Mouse (Mus musculus) midbrain, embryonic 14.5 days (tissue): ENCODE measurements around the gene Vmn2r86. TPM values are rescaled to one million over a fixed set of nuclear protein-coding genes. Genes with fewer than 3 reads are reported as not detected.
A peak's percentile ranks its signal among the peaks of the same experiment; 100 is the strongest.
"Not testable (repeated sequence)": the region's sequence is repeated elsewhere in the genome, so short reads cannot be mapped to it uniquely, and the experiment has no call there.

ENCODE experiments used
- ATAC-seq: fragments of 200-750 bp; cut with Nextera tagmentation; 2 replicates; pipeline ENCODE4 v1.8.0; 2017; ENCODE audit warnings: moderate number of reproducible peaks, moderate library complexity; ENCODE audit not compliant: low FRiP score, low TSS enrichment
- DNase-seq: peaks from one replicate; pipeline ENCODE4 v3.0.0-alpha.2; 2015
- H3K27ac ChIP-seq: fragments of 300-500 bp; sonication (generic); replicated peaks from 2 replicates; pipeline ENCODE4 v1.5.1; 2014; ENCODE audit warnings: mild to moderate bottlenecking, low read depth, low read length, moderate library complexity
- H3K27me3 ChIP-seq: fragments of 300-500 bp; sonication (generic); 2 replicates; pipeline ENCODE4 v1.6.1; 2014; ENCODE audit warnings: low read length, control low read depth, mixed read lengths; ENCODE audit not compliant: control insufficient read depth, insufficient read depth
- H3K36me3 ChIP-seq: fragments of 300-500 bp; sonication (generic); 2 replicates; pipeline ENCODE4 v1.6.1; 2014; ENCODE audit warnings: low read length, control low read depth; ENCODE audit not compliant: control insufficient read depth, insufficient read depth
- H3K4me1 ChIP-seq: fragments of 300-500 bp; sonication (generic); 2 replicates; pipeline ENCODE4 v1.6.1; 2014; ENCODE audit warnings: mild to moderate bottlenecking, antibody characterized with exemption, low read length, control low read depth; ENCODE audit not compliant: control insufficient read depth, insufficient read depth
- H3K4me2 ChIP-seq: fragments of 300-500 bp; sonication (generic); 2 replicates; pipeline ENCODE4 v1.6.1; 2014; ENCODE audit warnings: mild to moderate bottlenecking, low read length, moderate library complexity
- H3K4me3 ChIP-seq: fragments of 300-500 bp; sonication (generic); replicated peaks from 2 replicates; pipeline ENCODE4 v1.5.1; 2014; ENCODE audit warnings: low read depth, low read length
- H3K9ac ChIP-seq: fragments of 300-500 bp; sonication (generic); replicated peaks from 2 replicates; pipeline ENCODE4 v1.6.1; 2014; ENCODE audit warnings: mild to moderate bottlenecking, low read length, moderate library complexity
- H3K9me3 ChIP-seq: fragments of 300-500 bp; sonication (generic); 2 replicates; pipeline ENCODE4 v1.6.1; 2016; ENCODE audit warnings: low read length, control low read depth, mixed read lengths; ENCODE audit not compliant: control insufficient read depth
- WGBS: fragments of 180-500 bp; shearing (Covaris S2); extraction: QIAGEN DNeasy Blood & Tissue Kit; methylation state at CpG from one replicate; pipeline ENCODE4 v1.1.7; 2014; 5-methylcytosine and 5-hydroxymethylcytosine counted together
- polyA plus RNA-seq: library from polyadenylated mRNA; unstranded; fragments of >200 nt; fragmentation: Nextera tagmentation; extraction: Ambion mirVana; gene quantifications from 2 replicates; pipeline ENCODE4 v1.2.1, GENCODE M21; 2014

Vmn2r86 gene
- polyA plus RNA-seq = 0.04 and 0.05 TPM in 2 replicates

GRCm38 (mm10) chr10:130455950-130456349 lies at the start of gene Vmn2r86:
Gene Vmn2r86, minus strand, starts transcription at chr10:130456050.
- not testable (repeated sequence) for H3K4me2 ChIP-seq

GRCm38 (mm10) chr10:130497296-130497695 lies 41.4 kb upstream of the Vmn2r86 start, which contains the start of gene Vmn2r87:
Gene Vmn2r87, minus strand, starts transcription at chr10:130497396.
- no peak within 1 kb of the TSS for H3K9ac ChIP-seq
- H3K4me3 ChIP-seq = no peak within 1 kb of the TSS
- no peak for ATAC-seq
- no peaks in the 10 kb centered on the region for H3K9me3 ChIP-seq
- no peaks in the 10 kb centered on the region for H3K4me1 ChIP-seq
- H3K4me2 ChIP-seq = no peak within 1 kb of the TSS
- H3K36me3 ChIP-seq = no peaks in the 10 kb centered on the region
- H3K27ac ChIP-seq = no peak within 1 kb of the TSS
- no peak for DNase-seq
- no peaks in the 10 kb centered on the region for H3K27me3 ChIP-seq

More at GRCm38 (mm10) chr10:130455950-130456349, at the start of gene Vmn2r86:
- ATAC-seq, H3K9ac ChIP-seq, DNase-seq, H3K4me3 ChIP-seq, H3K4me1 ChIP-seq, H3K36me3 ChIP-seq, H3K27me3 ChIP-seq, H3K27ac ChIP-seq, H3K9me3 ChIP-seq: not testable (repeated sequence)
- 90% methylated on average over 1 of the region's 1 CpGs for WGBS

- H3K27me3 ChIP-seq = no peaks in the 10 kb centered on the region
- no peaks in the 10 kb centered on the region for H3K4me1 ChIP-seq
- H3K4me3 ChIP-seq = peak overlapping the region; percentile 47
- ATAC-seq (peak; percentile 97), DNase-seq (peak; percentile 77)
- peak overlapping the region; percentile 75 for H3K4me2 ChIP-seq
- peak overlapping the region; percentile 65 for H3K9ac ChIP-seq
- 2% methylated on average over 36 of the region's 36 CpGs for WGBS
- no peaks in the 10 kb centered on the region for H3K36me3 ChIP-seq
- no peak overlapping the region for H3K27ac ChIP-seq
- H3K9me3 ChIP-seq = no peaks in the 10 kb centered on the region
Observed at GRCm38 (mm10) chr10:130470311-130470760, 14.5 kb upstream of the Vmn2r86 start.

GRCm38 (mm10) chr10:130444776-130445175 lies 11.1 kb downstream of the Vmn2r86 start:
- DNase-seq = no peak
- no peaks in the 10 kb centered on the region for H3K36me3 ChIP-seq
- no peak overlapping the region for H3K27ac ChIP-seq
- no peak overlapping the region for H3K4me3 ChIP-seq
- no peaks in the 10 kb centered on the region for H3K27me3 ChIP-seq
- H3K4me2 ChIP-seq = no peak overlapping the region
- no peaks in the 10 kb centered on the region for H3K9me3 ChIP-seq
- ATAC-seq = no peak
- H3K4me1 ChIP-seq = no peaks in the 10 kb centered on the region
- no peak overlapping the region for H3K9ac ChIP-seq
- 95% methylated on average over 21 of the region's 21 CpGs for WGBS

- H3K9ac ChIP-seq, H3K4me2 ChIP-seq, DNase-seq, H3K4me1 ChIP-seq, H3K27ac ChIP-seq, H3K9me3 ChIP-seq, H3K4me3 ChIP-seq, H3K36me3 ChIP-seq, ATAC-seq, H3K27me3 ChIP-seq: not testable (repeated sequence)
- WGBS = 88% methylated on average over 11 of the region's 11 CpGs
Observed at GRCm38 (mm10) chr10:130434185-130434898, 21.5 kb downstream of the Vmn2r86 start.

- not testable (repeated sequence) for H3K27ac ChIP-seq, DNase-seq, H3K9me3 ChIP-seq, ATAC-seq, H3K36me3 ChIP-seq, H3K4me2 ChIP-seq, H3K9ac ChIP-seq, H3K27me3 ChIP-seq, H3K4me1 ChIP-seq, H3K4me3 ChIP-seq
Observed at GRCm38 (mm10) chr10:130429603-130430002, 26.2 kb downstream of the Vmn2r86 start, which contains the start of gene Vmn2r85. Gene Vmn2r85, minus strand, starts transcription at chr10:130429703.

- not testable (repeated sequence) for H3K27me3 ChIP-seq, DNase-seq, H3K4me3 ChIP-seq, H3K36me3 ChIP-seq, H3K27ac ChIP-seq, ATAC-seq, H3K4me1 ChIP-seq, H3K4me2 ChIP-seq, H3K9ac ChIP-seq, H3K9me3 ChIP-seq
- 84% methylated on average over 2 of the region's 2 CpGs for WGBS
Observed at GRCm38 (mm10) chr10:130422368-130422767, 33.5 kb downstream of the Vmn2r86 start.

GRCm38 (mm10) chr10:130420401-130420800 lies 35.4 kb downstream of the Vmn2r86 start:
- no peak overlapping the region for H3K9ac ChIP-seq
- H3K36me3 ChIP-seq = no peaks in the 10 kb centered on the region
- H3K27ac ChIP-seq = no peak overlapping the region
- ATAC-seq (no peak), DNase-seq (no peak)
- H3K27me3 ChIP-seq = no peaks in the 10 kb centered on the region
- H3K4me3 ChIP-seq = no peak overlapping the region
- no peaks in the 10 kb centered on the region for H3K9me3 ChIP-seq
- H3K4me2 ChIP-seq = no peak overlapping the region
- 71% methylated on average over 3 of the region's 3 CpGs for WGBS
- H3K4me1 ChIP-seq = no peaks in the 10 kb centered on the region

GRCm38 (mm10) chr10:130419954-130420353 lies 35.9 kb downstream of the Vmn2r86 start:
- H3K4me1 ChIP-seq = not testable (repeated sequence)

More at GRCm38 (mm10) chr10:130419954-130420353, 35.9 kb downstream of the Vmn2r86 start:
- not testable (repeated sequence) for H3K27me3 ChIP-seq, ATAC-seq, H3K4me2 ChIP-seq, H3K4me3 ChIP-seq, H3K36me3 ChIP-seq, H3K9me3 ChIP-seq, DNase-seq, H3K27ac ChIP-seq, H3K9ac ChIP-seq
- 51% methylated on average over 2 of the region's 2 CpGs for WGBS
